Mouse (Mus musculus) left cerebral cortex, postnatal 25 days (tissue): ENCODE measurements at regions not wholly inside any gene's neighbourhood (a gene's known extent, or its start where the extent isn't known, plus 50 kb on each side); places are given as distances from the start of the nearest gene placed in this dataset.

Experiments
- DNase-seq, 2 experiments: peaks; one replicate each; pipeline ENCODE4 v3.0.0; 2022; ENCODE audit warnings: low spot score in 2 of 2, mixed read lengths in 1 of 2
- intact Hi-C: fragments of 180-260 bp; cut with DNase I; formaldehyde crosslinking; loops from one replicate; pipeline ENCODE4 v1.15.1; 2025

DNA sequence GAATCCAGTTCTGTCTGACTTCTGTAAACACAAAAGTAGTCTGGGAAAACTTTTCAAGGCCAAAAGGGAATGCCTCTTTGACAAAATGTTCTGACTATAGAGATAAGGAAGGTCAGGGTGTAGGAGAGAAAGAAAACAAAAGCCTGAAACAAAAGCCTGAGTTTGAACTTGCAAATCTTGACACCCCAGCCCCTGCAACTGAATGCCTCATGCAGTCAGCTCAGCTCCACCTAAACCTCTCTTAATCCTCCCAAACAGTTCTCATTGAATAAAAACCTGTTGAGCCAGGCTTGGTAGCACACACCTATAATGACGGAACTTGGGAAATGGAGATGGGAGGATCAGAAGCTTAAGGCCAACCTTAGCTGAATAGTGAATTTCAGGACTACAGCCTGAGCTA, 116.1 kb downstream of the Gpbp1 start:
- intact Hi-C loops, result no loop called here
- DNase-seq, result no peak
